Mouse (Mus musculus): ENCODE results near the gene Pnkd. TPM values are rescaled to one million over a fixed set of nuclear protein-coding genes. Genes with fewer than 3 reads are reported as not detected.
"Not testable (repeated sequence)": the region's sequence is repeated elsewhere in the genome, so short reads cannot be mapped to it uniquely, and the experiment has no call there.

Gene Pnkd
- polyA plus RNA-seq, 1 experiment = 165 TPM

- WGBS = 84% methylated on average over 10 of the region's 10 CpGs
- H3K36me3 ChIP-seq (ENCODE audit: control insufficient read depth, insufficient read depth, low read length) = peaks cover 3% of the 10 kb centered on the region; the same call in 1 of the 2 replicates
- no peaks in the 10 kb centered on the region for H3K27me3 ChIP-seq (replicated peaks; ENCODE audit: control insufficient read depth, insufficient read depth, low read length)
- H3K4me1 ChIP-seq (ENCODE audit: control insufficient read depth, insufficient read depth, low read length) = peaks cover 3% of the 10 kb centered on the region; the same call in 1 of the 2 replicates
- no peak overlapping the region for H3K27ac ChIP-seq (ENCODE audit: insufficient read depth, low read depth, low read length)
- TF ChIP-seq CTCF (conservative IDR thresholded peaks at IDR 0.05; ENCODE audit: insufficient read depth, insufficient read length, low read depth, low read length) (no peak), POLR2A (IDR thresholded peaks at IDR 0.05; ENCODE audit: low read depth, low read length) (no peak)
- H3K4me3 ChIP-seq (ENCODE audit: insufficient read depth, low read depth, low read length) = no peak overlapping the region
- no peak for DNase-seq
These were observed 1.7 kb upstream of the Pnkd start for GRCm38 (mm10) chr1:74282896-74283625.

GRCm38 (mm10) chr1:74283686-74284463 is 855 bp upstream of the Pnkd start:
- H3K27ac ChIP-seq (ENCODE audit: insufficient read depth, low read depth, low read length) = peak overlapping the region; percentile 57; the same call in 1 of the 2 replicates
- H3K4me1 ChIP-seq (ENCODE audit: control insufficient read depth, insufficient read depth, low read length) = peaks cover 3% of the 10 kb centered on the region; the same call in 1 of the 2 replicates
- TF ChIP-seq POLR2A (IDR thresholded peaks at IDR 0.05; ENCODE audit: low read depth, low read length) = no peak
- no peak for TF ChIP-seq CTCF (conservative IDR thresholded peaks at IDR 0.05; ENCODE audit: insufficient read depth, insufficient read length, low read depth, low read length)
- H3K27me3 ChIP-seq (replicated peaks; ENCODE audit: control insufficient read depth, insufficient read depth, low read length) = no peaks in the 10 kb centered on the region
- H3K36me3 ChIP-seq (ENCODE audit: control insufficient read depth, insufficient read depth, low read length) = peaks cover 3% of the 10 kb centered on the region; the same call in 1 of the 2 replicates
- DNase-seq = peak; percentile 81
- H3K4me3 ChIP-seq (ENCODE audit: insufficient read depth, low read depth, low read length) = peak overlapping the region; percentile 78
- 9% methylated on average over 15 of the region's 15 CpGs for WGBS

GRCm38 (mm10) chr1:74285212-74286010 is 681 bp downstream of the Pnkd start:
- Histone ChIP-seq H3K27me3 (replicated peaks; ENCODE audit: control insufficient read depth, insufficient read depth, low read length) (no peaks in the 10 kb centered on the region), H3K4me3 (ENCODE audit: insufficient read depth, low read depth, low read length) (peak overlapping the region; percentile 69), H3K4me1 (ENCODE audit: control insufficient read depth, insufficient read depth, low read length) (peaks cover 3% of the 10 kb centered on the region; the same call in 1 of the 2 replicates), H3K36me3 (ENCODE audit: control insufficient read depth, insufficient read depth, low read length) (peaks cover 3% of the 10 kb centered on the region; the same call in 1 of the 2 replicates), H3K27ac (ENCODE audit: insufficient read depth, low read depth, low read length) (peak overlapping the region; percentile 27)
- no peak for TF ChIP-seq POLR2A (IDR thresholded peaks at IDR 0.05; ENCODE audit: low read depth, low read length)
- no peak for TF ChIP-seq CTCF (conservative IDR thresholded peaks at IDR 0.05; ENCODE audit: insufficient read depth, insufficient read length, low read depth, low read length)
- WGBS = 3% methylated on average over 23 of the region's 23 CpGs
- no peak for DNase-seq

- 0 out of 2 replicates have a peak, but pooled peaks have one; percentile 12 for TF ChIP-seq CTCF (conservative IDR thresholded peaks at IDR 0.05; ENCODE audit: insufficient read depth, insufficient read length, low read depth, low read length)
- H3K4me1 ChIP-seq (ENCODE audit: control insufficient read depth, insufficient read depth, low read length); H3K27ac ChIP-seq (ENCODE audit: insufficient read depth, low read depth, low read length); H3K27me3 ChIP-seq (replicated peaks; ENCODE audit: control insufficient read depth, insufficient read depth, low read length); H3K36me3 ChIP-seq (ENCODE audit: control insufficient read depth, insufficient read depth, low read length); H3K4me3 ChIP-seq (ENCODE audit: insufficient read depth, low read depth, low read length): not testable (repeated sequence)
- 51% methylated on average over 15 of the region's 17 CpGs for WGBS
- DNase-seq = peak; percentile 27
These were observed 2.3 kb downstream of the Pnkd start for GRCm38 (mm10) chr1:74286869-74287607.

GRCm38 (mm10) chr1:74288327-74288726 is 3.6 kb downstream of the Pnkd start:
- no peak for DNase-seq
- H3K4me3 ChIP-seq (ENCODE audit: insufficient read depth, low read depth, low read length) = no peak overlapping the region
- 77% methylated on average over 4 of the region's 4 CpGs for WGBS
- no peaks in the 10 kb centered on the region for H3K27me3 ChIP-seq (replicated peaks; ENCODE audit: control insufficient read depth, insufficient read depth, low read length)
- no peaks in the 10 kb centered on the region for H3K36me3 ChIP-seq (ENCODE audit: control insufficient read depth, insufficient read depth, low read length)
- TF ChIP-seq POLR2A (IDR thresholded peaks at IDR 0.05; ENCODE audit: low read depth, low read length) (no peak), CTCF (conservative IDR thresholded peaks at IDR 0.05; ENCODE audit: insufficient read depth, insufficient read length, low read depth, low read length) (no peak)
- H3K27ac ChIP-seq (ENCODE audit: insufficient read depth, low read depth, low read length) = no peak overlapping the region
- H3K4me1 ChIP-seq (ENCODE audit: control insufficient read depth, insufficient read depth, low read length) = peaks cover 3% of the 10 kb centered on the region; the same call in 1 of the 2 replicates

- WGBS = 70% methylated on average over 9 of the region's 9 CpGs
- Histone ChIP-seq H3K4me1 (ENCODE audit: control insufficient read depth, insufficient read depth, low read length) (no peaks in the 10 kb centered on the region; the same call in 1 of the 2 replicates), H3K27ac (ENCODE audit: insufficient read depth, low read depth, low read length) (no peak overlapping the region), H3K27me3 (replicated peaks; ENCODE audit: control insufficient read depth, insufficient read depth, low read length) (no peaks in the 10 kb centered on the region), H3K4me3 (ENCODE audit: insufficient read depth, low read depth, low read length) (no peak overlapping the region), H3K36me3 (ENCODE audit: control insufficient read depth, insufficient read depth, low read length) (no peaks in the 10 kb centered on the region)
- no peak for TF ChIP-seq POLR2A (IDR thresholded peaks at IDR 0.05; ENCODE audit: low read depth, low read length)
- no peak for TF ChIP-seq CTCF (conservative IDR thresholded peaks at IDR 0.05; ENCODE audit: insufficient read depth, insufficient read length, low read depth, low read length)
- DNase-seq = peak; percentile 30
These were observed 4.5 kb downstream of the Pnkd start for GRCm38 (mm10) chr1:74289248-74289647.
